Mouse (Mus musculus): ENCODE measurements around the gene Calm5. TPM values are rescaled to one million over a fixed set of nuclear protein-coding genes. Genes with fewer than 3 reads are reported as not detected.

Calm5 gene
- total and polyA plus RNA-seq, 2 experiments, result not detected

DNA sequence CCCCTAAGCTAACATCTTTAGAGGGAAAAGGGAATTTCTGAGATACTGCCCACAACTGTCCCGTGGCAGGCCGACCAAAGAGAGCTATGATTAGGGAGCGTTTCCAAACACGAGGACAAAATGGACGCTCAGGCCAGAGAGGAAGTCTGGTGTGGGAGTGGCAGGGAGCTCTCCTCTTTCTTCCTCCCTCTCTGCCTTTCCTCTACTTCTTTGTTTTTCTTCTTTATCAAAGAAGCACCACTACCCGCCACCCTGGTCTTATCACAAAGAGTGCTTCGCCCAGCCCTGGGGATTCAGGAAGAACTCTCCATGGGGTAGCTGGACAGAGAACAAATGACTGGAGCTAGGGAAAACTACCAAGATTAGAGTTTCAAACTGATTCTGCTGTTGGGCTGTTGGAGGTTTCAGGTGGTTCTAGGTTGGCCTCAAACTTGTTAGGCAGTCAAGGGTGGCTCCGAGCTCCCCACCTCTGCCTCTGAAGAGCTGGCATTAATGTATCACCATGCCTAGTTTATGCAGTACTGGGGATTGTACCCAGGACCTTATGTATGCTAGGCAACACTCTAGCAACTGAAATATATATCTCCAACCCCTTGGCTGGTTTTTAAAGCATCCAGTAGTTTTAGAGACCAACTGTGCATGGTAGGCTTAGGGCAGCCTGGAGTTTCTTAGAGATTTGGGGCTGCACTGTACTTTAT is 12.5 kb downstream of the Calm5 start:
- no peak overlapping the region for H3K4me3 ChIP-seq (ENCODE audit: insufficient read depth, low read depth, low read length)
- no peak overlapping the region for H3K27ac ChIP-seq (replicated peaks; ENCODE audit: insufficient read depth, low read depth, low read length)
- H3K79me2 ChIP-seq (ENCODE audit: control insufficient read depth, insufficient read depth, low read length), result no peaks in the 10 kb centered on the region
- no peaks in the 10 kb centered on the region for H3K4me1 ChIP-seq (ENCODE audit: control insufficient read depth, insufficient read depth, low read length)
- no peak overlapping the region for H3K9ac ChIP-seq (ENCODE audit: low read depth, low read length)
- WGBS, result 86% methylated on average over 8 of the region's 8 CpGs
- DNase-seq (ENCODE audit: extremely low read depth, low read depth, low spot score), result no peak
- no peaks in the 10 kb centered on the region for H3K27me3 ChIP-seq (ENCODE audit: control insufficient read depth, insufficient read depth, low read length)
- H3K36me3 ChIP-seq (ENCODE audit: control insufficient read depth, insufficient read depth, low read length), result no peaks in the 10 kb centered on the region
- no peak for TF ChIP-seq POLR2A (IDR thresholded peaks at IDR 0.05; ENCODE audit: extremely low read depth, insufficient read depth, low read length)
- no peak for TF ChIP-seq CTCF (IDR thresholded peaks at IDR 0.05; ENCODE audit: low read depth, low read length)

- Histone ChIP-seq H3K79me2 (ENCODE audit: control insufficient read depth, insufficient read depth, low read length) (no peaks in the 10 kb centered on the region), H3K9ac (ENCODE audit: low read depth, low read length) (no peak overlapping the region), H3K27me3 (ENCODE audit: control insufficient read depth, insufficient read depth, low read length) (no peaks in the 10 kb centered on the region), H3K4me1 (ENCODE audit: control insufficient read depth, insufficient read depth, low read length) (no peaks in the 10 kb centered on the region), H3K27ac (replicated peaks; ENCODE audit: insufficient read depth, low read depth, low read length) (no peak overlapping the region), H3K4me3 (ENCODE audit: insufficient read depth, low read depth, low read length) (no peak overlapping the region), H3K36me3 (ENCODE audit: control insufficient read depth, insufficient read depth, low read length) (no peaks in the 10 kb centered on the region)
- TF ChIP-seq POLR2A (IDR thresholded peaks at IDR 0.05; ENCODE audit: extremely low read depth, insufficient read depth, low read length), result no peak
- no peak for TF ChIP-seq CTCF (IDR thresholded peaks at IDR 0.05; ENCODE audit: low read depth, low read length)
- WGBS, result 91% methylated on average over 6 of the region's 6 CpGs
- DNase-seq (ENCODE audit: extremely low read depth, low read depth, low spot score), result no peak
These were observed 13.2 kb downstream of the Calm5 start for GRCm38 (mm10) chr13:3867158-3867557.

DNA sequence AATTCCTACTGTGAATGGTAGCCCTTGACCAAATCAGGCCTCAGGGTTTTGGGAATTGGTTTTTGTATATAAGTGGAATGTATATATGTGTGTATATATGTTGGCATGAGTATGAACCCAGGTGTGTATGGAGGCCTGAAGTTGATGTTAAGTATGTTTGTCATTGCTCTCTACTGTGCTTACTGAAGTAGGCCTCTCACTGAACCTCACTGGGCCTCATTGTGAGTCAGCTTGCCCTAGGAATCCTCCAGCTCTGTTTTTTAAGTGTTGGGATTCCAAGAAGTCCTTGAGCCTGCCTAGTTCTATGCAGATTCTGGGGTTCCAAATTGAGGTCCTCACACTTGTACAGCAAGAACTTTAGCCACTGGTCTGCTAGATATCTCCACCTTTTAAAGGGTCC is 15.9 kb downstream of the Calm5 start:
- Histone ChIP-seq H3K27ac (replicated peaks; ENCODE audit: insufficient read depth, low read depth, low read length) (no peak overlapping the region), H3K4me1 (ENCODE audit: control insufficient read depth, insufficient read depth, low read length) (no peaks in the 10 kb centered on the region), H3K4me3 (ENCODE audit: insufficient read depth, low read depth, low read length) (no peak overlapping the region), H3K79me2 (ENCODE audit: control insufficient read depth, insufficient read depth, low read length) (no peaks in the 10 kb centered on the region), H3K27me3 (ENCODE audit: control insufficient read depth, insufficient read depth, low read length) (no peaks in the 10 kb centered on the region), H3K9ac (ENCODE audit: low read depth, low read length) (no peak overlapping the region), H3K36me3 (ENCODE audit: control insufficient read depth, insufficient read depth, low read length) (no peaks in the 10 kb centered on the region)
- TF ChIP-seq POLR2A (IDR thresholded peaks at IDR 0.05; ENCODE audit: extremely low read depth, insufficient read depth, low read length) (no peak), CTCF (IDR thresholded peaks at IDR 0.05; ENCODE audit: low read depth, low read length) (no peak)
- no peak for DNase-seq (ENCODE audit: extremely low read depth, low read depth, low spot score)

DNA sequence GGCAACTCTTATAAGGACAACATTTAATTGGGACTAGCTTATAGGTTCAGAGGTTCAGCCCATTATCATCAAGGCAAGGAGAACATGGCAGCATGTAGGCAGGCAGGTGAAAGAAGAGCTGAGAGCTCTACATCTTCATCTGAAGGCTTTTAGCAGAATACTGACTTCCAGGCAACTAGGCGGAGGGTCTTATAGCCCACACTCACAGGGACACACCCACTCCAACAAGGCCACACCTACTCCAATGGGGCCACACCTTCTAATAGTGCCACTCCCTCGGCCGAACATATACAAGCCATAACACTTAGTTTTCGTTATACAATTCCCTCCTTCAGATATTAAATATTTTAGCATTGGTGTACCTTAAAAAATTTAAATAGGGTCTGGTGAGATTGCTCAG is 18.9 kb downstream of the Calm5 start:
- Histone ChIP-seq H3K4me3 (ENCODE audit: insufficient read depth, low read depth, low read length) (no peak overlapping the region), H3K79me2 (ENCODE audit: control insufficient read depth, insufficient read depth, low read length) (no peaks in the 10 kb centered on the region), H3K36me3 (ENCODE audit: control insufficient read depth, insufficient read depth, low read length) (no peaks in the 10 kb centered on the region), H3K9ac (ENCODE audit: low read depth, low read length) (no peak overlapping the region), H3K27me3 (ENCODE audit: control insufficient read depth, insufficient read depth, low read length) (no peaks in the 10 kb centered on the region), H3K27ac (replicated peaks; ENCODE audit: insufficient read depth, low read depth, low read length) (no peak overlapping the region), H3K4me1 (ENCODE audit: control insufficient read depth, insufficient read depth, low read length) (no peaks in the 10 kb centered on the region)
- WGBS, result 94% methylated on average over 4 of the region's 4 CpGs
- no peak for DNase-seq (ENCODE audit: extremely low read depth, low read depth, low spot score)
- TF ChIP-seq CTCF (IDR thresholded peaks at IDR 0.05; ENCODE audit: low read depth, low read length), result no peak
- no peak for TF ChIP-seq POLR2A (IDR thresholded peaks at IDR 0.05; ENCODE audit: extremely low read depth, insufficient read depth, low read length)

- H3K9ac ChIP-seq (ENCODE audit: low read depth, low read length), result no peak overlapping the region
- no peaks in the 10 kb centered on the region for H3K36me3 ChIP-seq (ENCODE audit: control insufficient read depth, insufficient read depth, low read length)
- no peak for DNase-seq (ENCODE audit: extremely low read depth, low read depth, low spot score)
- 95% methylated on average over 6 of the region's 6 CpGs for WGBS
- no peaks in the 10 kb centered on the region for H3K27me3 ChIP-seq (ENCODE audit: control insufficient read depth, insufficient read depth, low read length)
- TF ChIP-seq POLR2A (IDR thresholded peaks at IDR 0.05; ENCODE audit: extremely low read depth, insufficient read depth, low read length) (no peak), CTCF (IDR thresholded peaks at IDR 0.05; ENCODE audit: low read depth, low read length) (no peak)
- H3K27ac ChIP-seq (replicated peaks; ENCODE audit: insufficient read depth, low read depth, low read length), result no peak overlapping the region
- H3K4me1 ChIP-seq (ENCODE audit: control insufficient read depth, insufficient read depth, low read length), result no peaks in the 10 kb centered on the region
- no peak overlapping the region for H3K4me3 ChIP-seq (ENCODE audit: insufficient read depth, low read depth, low read length)
- no peaks in the 10 kb centered on the region for H3K79me2 ChIP-seq (ENCODE audit: control insufficient read depth, insufficient read depth, low read length)
These were observed 22.5 kb downstream of the Calm5 start for GRCm38 (mm10) chr13:3876448-3876847.

- no peak overlapping the region for H3K27ac ChIP-seq (replicated peaks; ENCODE audit: insufficient read depth, low read depth, low read length)
- WGBS, result 82% methylated on average over 6 of the region's 6 CpGs
- no peak for DNase-seq (ENCODE audit: extremely low read depth, low read depth, low spot score)
- peaks cover 4% of the 10 kb centered on the region for H3K36me3 ChIP-seq (ENCODE audit: control insufficient read depth, insufficient read depth, low read length)
- no peak overlapping the region for H3K9ac ChIP-seq (ENCODE audit: low read depth, low read length)
- no peaks in the 10 kb centered on the region for H3K79me2 ChIP-seq (ENCODE audit: control insufficient read depth, insufficient read depth, low read length)
- TF ChIP-seq POLR2A (IDR thresholded peaks at IDR 0.05; ENCODE audit: extremely low read depth, insufficient read depth, low read length), result no peak
- TF ChIP-seq CTCF (IDR thresholded peaks at IDR 0.05; ENCODE audit: low read depth, low read length), result no peak
- no peak overlapping the region for H3K4me3 ChIP-seq (ENCODE audit: insufficient read depth, low read depth, low read length)
- no peaks in the 10 kb centered on the region for H3K27me3 ChIP-seq (ENCODE audit: control insufficient read depth, insufficient read depth, low read length)
- no peaks in the 10 kb centered on the region for H3K4me1 ChIP-seq (ENCODE audit: control insufficient read depth, insufficient read depth, low read length)
These were observed 23.2 kb downstream of the Calm5 start for GRCm38 (mm10) chr13:3877185-3877584.

Data from liver, adult 2 months (tissue).